Mouse (Mus musculus) kidney, adult 2 months (tissue): ENCODE data around the gene Agap3. TPM values are rescaled to one million over a fixed set of nuclear protein-coding genes. Genes with fewer than 3 reads are reported as not detected.

Experiments used
- DNase-seq: peaks from one replicate; pipeline ENCODE4 v3.0.0; 2021
- H3K27ac ChIP-seq: fragments of 200-500 bp; 2 replicates; pipeline ENCODE4 v1.5.1; 2012; ENCODE audit warnings: low read depth, low read length, control low read depth, inconsistent platforms; ENCODE audit not compliant: insufficient read depth
- H3K27me3 ChIP-seq: fragments of 200-500 bp; replicated peaks from 2 replicates; pipeline ENCODE4 v1.6.1; 2012; ENCODE audit warnings: mild to moderate bottlenecking, moderate library complexity, low read length, inconsistent platforms; ENCODE audit not compliant: control insufficient read depth, insufficient read depth
- H3K36me3 ChIP-seq: fragments of 200-500 bp; 2 replicates; pipeline ENCODE4 v1.6.1; 2012; ENCODE audit warnings: mild to moderate bottlenecking, moderate library complexity, low read length, inconsistent platforms; ENCODE audit not compliant: control insufficient read depth, insufficient read depth
- H3K4me1 ChIP-seq: fragments of 200-500 bp; 2 replicates; pipeline ENCODE4 v1.6.1; 2011; ENCODE audit warnings: low read length; ENCODE audit not compliant: control insufficient read depth, insufficient read depth
- H3K4me3 ChIP-seq: fragments of 200-500 bp; 2 replicates; pipeline ENCODE4 v1.5.1; 2011; ENCODE audit warnings: mild to moderate bottlenecking, low read depth, low read length, control low read depth; ENCODE audit not compliant: insufficient read depth
- CTCF ChIP-seq: fragments of 200-500 bp; conservative IDR thresholded peaks from 2 replicates; pipeline ENCODE4 v1.5.1; 2011; ENCODE audit warnings: low read depth, mild to moderate bottlenecking, control low read depth, low read length, moderate library complexity, mixed read lengths; ENCODE audit not compliant: insufficient read depth, insufficient read length
- POLR2A ChIP-seq: fragments of 200-500 bp; IDR thresholded peaks from one replicate; pipeline ENCODE4 v1.6.1; 2011; ENCODE audit warnings: low read depth, low read length, control low read depth
- WGBS: fragments of 180-500 bp; shearing (Covaris S2); methylation state at CpG from one replicate; pipeline ENCODE4 v1.1.7; 2018; 5-methylcytosine and 5-hydroxymethylcytosine counted together
- polyA plus RNA-seq: library from polyadenylated mRNA; depleted of rRNA; stranded (reverse); fragments of >200 nt; gene quantifications from 2 replicates; pipeline ENCODE4 v1.2.3, GENCODE M21; 2012

Gene Agap3
- polyA plus RNA-seq, 1 experiment: 62.3 TPM

GRCm38 (mm10) chr5:24424861-24425411 is 27.0 kb upstream of the Agap3 start:
- WGBS: under 1% methylated on average over 58 of the region's 60 CpGs
- Histone ChIP-seq H3K4me3 (peak overlapping the region; percentile 70), H3K27ac (peak overlapping the region; percentile 99), H3K4me1 (peaks cover 16% of the 10 kb centered on the region; the same call in 1 of the 2 replicates), H3K27me3 (no peaks in the 10 kb centered on the region), H3K36me3 (no peaks in the 10 kb centered on the region; the same call in 1 of the 2 replicates)
- no peak for TF ChIP-seq POLR2A
- peak; percentile 90 for DNase-seq

- Histone ChIP-seq H3K27me3 (no peaks in the 10 kb centered on the region), H3K27ac (peak overlapping the region; percentile 3), H3K4me1 (peaks cover 16% of the 10 kb centered on the region; the same call in 1 of the 2 replicates), H3K36me3 (no peaks in the 10 kb centered on the region; the same call in 1 of the 2 replicates), H3K4me3 (peak overlapping the region; percentile 70)
- WGBS: 2% methylated on average over 29 of the region's 30 CpGs
- no peak for DNase-seq
- no peak for TF ChIP-seq POLR2A
- TF ChIP-seq CTCF: no peak
These were observed 26.4 kb upstream of the Agap3 start for GRCm38 (mm10) chr5:24425421-24426036.

- peaks cover 16% of the 10 kb centered on the region; the same call in 1 of the 2 replicates for H3K4me1 ChIP-seq
- peak overlapping the region; percentile 3; the same call in 1 of the 2 replicates for H3K27ac ChIP-seq
- peaks cover 2% of the 10 kb centered on the region; the same call in 1 of the 2 replicates for H3K36me3 ChIP-seq
- DNase-seq: no peak
- WGBS: 7% methylated on average over 10 of the region's 10 CpGs
- H3K27me3 ChIP-seq: no peaks in the 10 kb centered on the region
- peak overlapping the region; percentile 70 for H3K4me3 ChIP-seq
- TF ChIP-seq POLR2A: no peak
These were observed 25.9 kb upstream of the Agap3 start for GRCm38 (mm10) chr5:24426037-24426432.

- DNase-seq: no peak
These were observed 25.3 kb upstream of the Agap3 start for GRCm38 (mm10) chr5:24426556-24427284.

GRCm38 (mm10) chr5:24427285-24427633 is 24.7 kb upstream of the Agap3 start:
- Histone ChIP-seq H3K27ac (no peak overlapping the region), H3K4me1 (peaks cover 16% of the 10 kb centered on the region; the same call in 1 of the 2 replicates), H3K36me3 (peaks cover 2% of the 10 kb centered on the region; the same call in 1 of the 2 replicates), H3K4me3 (no peak overlapping the region), H3K27me3 (no peaks in the 10 kb centered on the region)
- TF ChIP-seq CTCF (no peak), POLR2A (no peak)
- WGBS: 39% methylated on average over 12 of the region's 12 CpGs
- DNase-seq: no peak

More at GRCm38 (mm10) chr5:24426556-24427284, 25.3 kb upstream of the Agap3 start:
- TF ChIP-seq CTCF (no peak), POLR2A (no peak)
- Histone ChIP-seq H3K4me1 (peaks cover 16% of the 10 kb centered on the region; the same call in 1 of the 2 replicates), H3K4me3 (no peak overlapping the region), H3K27ac (no peak overlapping the region), H3K27me3 (no peaks in the 10 kb centered on the region), H3K36me3 (peaks cover 2% of the 10 kb centered on the region; the same call in 1 of the 2 replicates)
- 32% methylated on average over 9 of the region's 9 CpGs for WGBS

- 24% methylated on average over 15 of the region's 15 CpGs for WGBS
- Histone ChIP-seq H3K36me3 (peaks cover 2% of the 10 kb centered on the region; the same call in 1 of the 2 replicates), H3K27ac (peak overlapping the region; percentile 64), H3K4me3 (peak overlapping the region; percentile 48), H3K27me3 (no peaks in the 10 kb centered on the region), H3K4me1 (peaks cover 16% of the 10 kb centered on the region; the same call in 1 of the 2 replicates)
- TF ChIP-seq CTCF (no peak), POLR2A (no peak)
- peak; percentile 94 for DNase-seq
These were observed 24.0 kb upstream of the Agap3 start for GRCm38 (mm10) chr5:24427981-24428402.

GRCm38 (mm10) chr5:24428596-24428995 is 23.4 kb upstream of the Agap3 start:
- no peak for TF ChIP-seq POLR2A
- TF ChIP-seq CTCF: no peak
- 25% methylated on average over 9 of the region's 9 CpGs for WGBS
- Histone ChIP-seq H3K4me3 (peak overlapping the region; percentile 48), H3K36me3 (peaks cover 2% of the 10 kb centered on the region; the same call in 1 of the 2 replicates), H3K27ac (peak overlapping the region; percentile 64; the same call in 1 of the 2 replicates), H3K27me3 (no peaks in the 10 kb centered on the region), H3K4me1 (peaks cover 16% of the 10 kb centered on the region; the same call in 1 of the 2 replicates)
- DNase-seq: no peak
